Mouse (Mus musculus) midbrain, embryonic 14.5 days (tissue): Measurements from ENCODE around the gene Bcl2l11. TPM values are rescaled to one million over a fixed set of nuclear protein-coding genes. Genes with fewer than 3 reads are reported as not detected.
"Not testable (repeated sequence)": the region's sequence is repeated elsewhere in the genome, so short reads cannot be mapped to it uniquely, and the experiment has no call there.

Experiments
- ATAC-seq: fragments of 200-750 bp; cut with Nextera tagmentation; 2 replicates; pipeline ENCODE4 v1.8.0; 2017; ENCODE audit warnings: moderate number of reproducible peaks, moderate library complexity; ENCODE audit not compliant: low FRiP score, low TSS enrichment
- DNase-seq: peaks from one replicate; pipeline ENCODE4 v3.0.0-alpha.2; 2015
- H3K27ac ChIP-seq: fragments of 300-500 bp; sonication (generic); replicated peaks from 2 replicates; pipeline ENCODE4 v1.5.1; 2014; ENCODE audit warnings: mild to moderate bottlenecking, low read depth, low read length, moderate library complexity
- H3K27me3 ChIP-seq: fragments of 300-500 bp; sonication (generic); 2 replicates; pipeline ENCODE4 v1.6.1; 2014; ENCODE audit warnings: low read length, control low read depth, mixed read lengths; ENCODE audit not compliant: control insufficient read depth, insufficient read depth
- H3K36me3 ChIP-seq: fragments of 300-500 bp; sonication (generic); 2 replicates; pipeline ENCODE4 v1.6.1; 2014; ENCODE audit warnings: low read length, control low read depth; ENCODE audit not compliant: control insufficient read depth, insufficient read depth
- H3K4me1 ChIP-seq: fragments of 300-500 bp; sonication (generic); 2 replicates; pipeline ENCODE4 v1.6.1; 2014; ENCODE audit warnings: mild to moderate bottlenecking, antibody characterized with exemption, low read length, control low read depth; ENCODE audit not compliant: control insufficient read depth, insufficient read depth
- H3K4me2 ChIP-seq: fragments of 300-500 bp; sonication (generic); 2 replicates; pipeline ENCODE4 v1.6.1; 2014; ENCODE audit warnings: mild to moderate bottlenecking, low read length, moderate library complexity
- H3K4me3 ChIP-seq: fragments of 300-500 bp; sonication (generic); replicated peaks from 2 replicates; pipeline ENCODE4 v1.5.1; 2014; ENCODE audit warnings: low read depth, low read length
- H3K9ac ChIP-seq: fragments of 300-500 bp; sonication (generic); replicated peaks from 2 replicates; pipeline ENCODE4 v1.6.1; 2014; ENCODE audit warnings: mild to moderate bottlenecking, low read length, moderate library complexity
- H3K9me3 ChIP-seq: fragments of 300-500 bp; sonication (generic); 2 replicates; pipeline ENCODE4 v1.6.1; 2016; ENCODE audit warnings: low read length, control low read depth, mixed read lengths; ENCODE audit not compliant: control insufficient read depth
- WGBS: fragments of 180-500 bp; shearing (Covaris S2); extraction: QIAGEN DNeasy Blood & Tissue Kit; methylation state at CpG from one replicate; pipeline ENCODE4 v1.1.7; 2014; 5-methylcytosine and 5-hydroxymethylcytosine counted together
- polyA plus RNA-seq: library from polyadenylated mRNA; unstranded; fragments of >200 nt; fragmentation: Nextera tagmentation; extraction: Ambion mirVana; gene quantifications from 2 replicates; pipeline ENCODE4 v1.2.1, GENCODE M21; 2014

The Bcl2l11 gene
- polyA plus RNA-seq, 1 experiment from 2014 or later: 13.3 TPM

DNA sequence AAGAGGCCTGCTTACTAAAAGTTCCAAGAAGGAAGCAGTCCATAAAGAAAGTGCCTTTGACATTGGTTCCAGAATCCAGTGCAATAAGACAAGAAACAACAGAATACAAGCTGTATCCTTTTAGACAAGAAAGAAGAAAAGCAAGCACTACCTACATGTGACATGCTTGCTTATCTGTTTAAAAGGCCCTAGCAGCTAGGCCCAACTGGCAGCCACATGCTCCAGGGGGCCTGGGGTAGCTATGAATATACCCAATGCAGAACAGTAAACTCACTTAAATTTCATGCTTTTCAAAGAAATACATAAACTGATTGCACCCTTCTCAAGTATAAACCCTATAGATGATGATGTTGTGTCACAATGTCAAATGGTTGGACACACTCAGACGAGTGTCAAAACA lies 29.8 kb upstream of the Bcl2l11 start:
- H3K4me1 ChIP-seq: peaks cover 6% of the 10 kb centered on the region; the same call in 1 of the 2 replicates
- no peak for DNase-seq
- ATAC-seq: no peak
- no peak overlapping the region for H3K4me3 ChIP-seq
- H3K27me3 ChIP-seq: no peaks in the 10 kb centered on the region
- H3K4me2 ChIP-seq: no peak overlapping the region
- H3K36me3 ChIP-seq: no peaks in the 10 kb centered on the region
- H3K27ac ChIP-seq: no peak overlapping the region
- H3K9ac ChIP-seq: no peak overlapping the region
- H3K9me3 ChIP-seq: no peaks in the 10 kb centered on the region
- 70% methylated on average over 1 of the region's 1 CpGs for WGBS

DNA sequence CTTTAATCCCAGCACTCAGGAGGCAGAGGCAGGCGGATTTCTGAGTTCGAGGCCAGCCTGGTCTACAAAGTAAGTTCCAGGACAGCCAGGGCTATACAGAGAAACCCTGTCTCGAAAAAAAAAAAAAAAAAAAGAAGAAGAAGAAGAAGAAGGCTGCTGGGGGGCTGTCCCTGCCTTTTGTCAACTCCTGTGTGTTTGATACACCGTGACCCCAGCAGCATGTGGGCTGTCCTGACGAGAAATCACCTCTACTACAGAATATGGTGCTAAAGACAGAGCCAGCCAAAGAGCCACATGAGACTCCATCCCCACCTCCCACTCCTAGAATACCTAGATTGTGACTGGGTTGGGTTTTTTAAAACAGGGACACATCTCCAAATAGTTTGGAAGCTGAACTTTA lies 27.7 kb upstream of the Bcl2l11 start:
- not testable (repeated sequence) for H3K4me3 ChIP-seq, DNase-seq, H3K4me2 ChIP-seq, ATAC-seq, H3K9me3 ChIP-seq, H3K4me1 ChIP-seq, H3K36me3 ChIP-seq, H3K27ac ChIP-seq, H3K27me3 ChIP-seq, H3K9ac ChIP-seq
- 63% methylated on average over 5 of the region's 5 CpGs for WGBS

DNA sequence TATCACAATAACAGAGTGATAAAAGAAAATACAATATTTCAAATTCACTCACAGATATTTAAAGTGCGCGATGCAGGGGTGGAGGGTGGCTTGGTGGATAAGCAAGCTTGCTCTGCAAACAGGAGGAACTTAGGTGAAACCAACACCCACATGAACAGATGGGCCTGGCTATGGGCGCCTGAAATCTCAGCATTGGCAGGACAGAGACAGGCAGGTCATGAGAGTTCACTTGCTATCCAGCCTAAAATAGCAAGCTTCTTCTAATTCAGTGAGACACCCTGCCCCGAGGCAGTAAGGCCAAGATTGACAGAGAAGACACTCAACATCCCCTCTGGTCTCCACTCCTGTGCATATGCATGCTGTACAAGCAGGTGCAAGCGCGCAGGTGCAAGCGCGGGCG lies 23.8 kb upstream of the Bcl2l11 start:
- Histone ChIP-seq H3K9me3 (no peaks in the 10 kb centered on the region), H3K36me3 (no peaks in the 10 kb centered on the region), H3K4me1 (no peaks in the 10 kb centered on the region), H3K4me2 (no peak overlapping the region), H3K27ac (no peak overlapping the region), H3K4me3 (no peak overlapping the region), H3K9ac (no peak overlapping the region), H3K27me3 (no peaks in the 10 kb centered on the region)
- no peak for ATAC-seq
- no peak for DNase-seq
- WGBS: 91% methylated on average over 9 of the region's 9 CpGs

DNA sequence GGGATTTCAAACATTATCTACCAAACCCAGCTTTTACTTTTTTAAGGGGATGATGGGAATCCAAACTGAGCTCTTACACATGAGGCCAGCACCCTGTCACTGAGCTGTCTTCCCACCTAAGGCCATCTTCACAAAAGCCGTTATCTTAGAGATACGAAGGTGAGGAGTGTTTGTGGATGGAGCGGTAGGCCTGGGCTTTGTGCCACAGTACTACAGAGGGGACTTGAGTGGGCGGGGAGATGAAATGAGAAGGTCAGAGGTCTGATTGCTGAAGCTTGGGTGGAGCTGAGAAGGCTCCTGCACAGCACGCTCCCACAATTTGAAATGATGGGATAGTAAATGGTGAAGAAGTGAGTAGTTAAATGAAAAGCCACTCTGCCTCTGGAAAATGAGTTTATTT lies 21.0 kb upstream of the Bcl2l11 start:
- Histone ChIP-seq H3K9me3 (no peaks in the 10 kb centered on the region), H3K4me2 (no peak overlapping the region), H3K9ac (no peak overlapping the region), H3K4me3 (no peak overlapping the region), H3K27me3 (no peaks in the 10 kb centered on the region), H3K36me3 (no peaks in the 10 kb centered on the region), H3K27ac (no peak overlapping the region), H3K4me1 (no peaks in the 10 kb centered on the region)
- WGBS: 85% methylated on average over 5 of the region's 5 CpGs
- DNase-seq (no peak), ATAC-seq (no peak)

DNA sequence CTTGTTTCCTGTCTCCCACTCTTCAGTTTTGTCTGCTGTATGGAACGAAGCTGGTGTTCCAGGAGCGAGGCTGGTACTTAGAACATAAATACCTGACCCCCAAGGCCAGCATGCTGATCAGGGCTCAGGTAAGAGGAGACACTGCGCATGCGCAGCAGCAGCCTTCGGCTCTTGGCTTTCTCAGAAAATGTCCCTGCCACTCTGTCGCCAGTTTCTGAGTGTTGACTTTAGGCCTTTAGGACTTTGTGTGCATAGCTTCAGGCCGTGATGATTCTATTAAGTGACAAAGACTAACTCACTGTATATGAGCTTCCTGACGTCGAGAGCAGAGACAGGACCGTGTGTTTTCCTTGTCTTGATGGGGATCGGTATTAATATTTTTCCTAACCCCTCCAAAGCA lies 20.2 kb upstream of the Bcl2l11 start:
- 85% methylated on average over 11 of the region's 11 CpGs for whole genome bisulfite sequencing
- Histone ChIP-seq H3K9ac (no peak overlapping the region), H3K4me2 (no peak overlapping the region), H3K27ac (no peak overlapping the region), H3K4me1 (no peaks in the 10 kb centered on the region), H3K9me3 (no peaks in the 10 kb centered on the region), H3K27me3 (no peaks in the 10 kb centered on the region), H3K36me3 (no peaks in the 10 kb centered on the region), H3K4me3 (no peak overlapping the region)
- ATAC-seq (no peak), DNase-seq (no peak)

DNA sequence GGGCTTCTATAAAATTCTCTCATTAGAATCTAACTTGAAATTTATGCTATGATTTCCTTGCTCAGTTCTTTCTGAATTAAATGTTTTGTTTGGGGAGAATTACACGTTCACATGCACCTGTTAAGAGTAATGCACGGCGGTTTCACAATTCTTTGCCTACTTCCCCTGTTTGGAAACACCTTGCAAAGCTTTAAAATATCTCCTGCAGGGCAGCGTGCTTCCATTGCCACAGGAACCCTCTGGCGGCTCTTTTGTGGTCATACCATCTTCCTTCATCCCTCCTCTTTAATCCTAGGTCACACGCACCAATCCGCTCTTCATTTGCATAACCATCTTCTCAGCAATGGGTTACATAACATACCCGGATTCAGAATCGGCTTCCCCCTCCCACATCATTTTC lies 14.3 kb upstream of the Bcl2l11 start:
- Histone ChIP-seq H3K9ac (no peak overlapping the region), H3K4me2 (no peak overlapping the region), H3K4me1 (no peaks in the 10 kb centered on the region), H3K36me3 (no peaks in the 10 kb centered on the region), H3K27ac (no peak overlapping the region), H3K9me3 (no peaks in the 10 kb centered on the region), H3K4me3 (no peak overlapping the region), H3K27me3 (no peaks in the 10 kb centered on the region)
- DNase-seq: no peak
- ATAC-seq: no peak
- 63% methylated on average over 9 of the region's 9 CpGs for WGBS

DNA sequence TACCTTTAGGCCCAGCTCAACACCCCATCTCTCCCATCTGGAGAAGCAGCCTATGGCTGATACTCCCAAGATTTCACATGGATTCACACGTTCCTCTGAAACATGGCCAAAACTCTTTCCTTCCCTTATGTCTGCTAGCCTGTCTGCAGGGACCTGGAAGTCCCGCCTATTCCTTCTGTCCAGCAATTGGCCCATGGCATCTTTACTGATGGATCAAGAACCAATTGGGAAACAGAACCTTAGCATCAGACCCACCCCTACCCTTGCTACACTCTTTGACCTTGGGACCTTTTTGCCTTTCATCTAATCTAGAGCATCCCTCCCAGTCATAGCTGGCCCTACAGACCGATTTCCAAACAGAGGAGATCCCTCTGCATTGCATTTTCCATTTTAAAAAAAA lies 11.2 kb upstream of the Bcl2l11 start:
- no peak overlapping the region for H3K27ac ChIP-seq
- H3K27me3 ChIP-seq: no peaks in the 10 kb centered on the region
- DNase-seq: no peak
- 85% methylated on average over 3 of the region's 3 CpGs for WGBS
- no peak overlapping the region for H3K9ac ChIP-seq
- ATAC-seq: no peak
- no peaks in the 10 kb centered on the region for H3K4me1 ChIP-seq
- H3K9me3 ChIP-seq: no peaks in the 10 kb centered on the region
- no peak overlapping the region for H3K4me3 ChIP-seq
- no peaks in the 10 kb centered on the region for H3K36me3 ChIP-seq
- H3K4me2 ChIP-seq: no peak overlapping the region

DNA sequence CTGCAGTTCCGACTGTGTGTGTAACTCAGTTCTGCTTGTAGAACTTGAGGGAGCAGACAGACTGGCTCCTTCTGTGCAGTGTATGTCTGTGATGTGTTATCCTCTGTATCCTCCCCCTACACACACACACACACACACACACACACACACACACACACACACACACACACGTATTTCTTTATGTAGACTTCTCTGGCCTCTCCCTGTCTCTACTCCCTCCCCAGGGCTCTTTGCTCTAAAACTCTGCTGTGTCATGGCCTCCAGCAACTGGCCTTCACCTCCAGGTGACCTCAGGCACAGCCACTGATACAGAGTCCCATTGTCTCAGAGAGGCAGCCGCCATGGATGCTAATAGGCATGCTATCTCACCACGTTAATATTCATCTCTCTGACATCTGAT lies 10.3 kb upstream of the Bcl2l11 start:
- H3K27ac ChIP-seq: no peak overlapping the region
- H3K36me3 ChIP-seq: no peaks in the 10 kb centered on the region
- no peak for DNase-seq
- no peak overlapping the region for H3K9ac ChIP-seq
- no peak overlapping the region for H3K4me2 ChIP-seq
- no peaks in the 10 kb centered on the region for H3K4me1 ChIP-seq
- WGBS: 49% methylated on average over 4 of the region's 4 CpGs
- H3K9me3 ChIP-seq: no peaks in the 10 kb centered on the region
- H3K4me3 ChIP-seq: no peak overlapping the region
- ATAC-seq: no peak
- no peaks in the 10 kb centered on the region for H3K27me3 ChIP-seq

DNA sequence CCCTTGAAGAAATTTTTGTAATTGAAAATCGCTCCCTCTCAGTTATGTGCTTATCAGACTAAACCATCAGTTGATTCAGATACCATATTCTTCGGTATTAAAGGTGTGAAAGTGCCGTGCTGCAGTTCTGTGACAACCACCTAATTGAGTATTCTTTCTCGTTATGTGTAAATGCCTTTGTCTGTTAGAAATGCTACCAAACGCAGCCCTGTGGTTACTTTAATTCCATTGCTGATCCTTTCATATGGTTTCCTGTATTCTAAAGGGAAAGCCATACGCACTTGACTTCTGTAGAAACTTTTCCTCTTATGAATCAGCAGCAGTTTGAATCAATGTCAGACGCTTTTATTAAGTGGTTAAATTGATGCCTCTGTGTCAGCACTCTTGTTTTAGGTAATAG lies 8.2 kb upstream of the Bcl2l11 start:
- H3K4me1 ChIP-seq: 0 out of 2 replicates have a peak, but pooled peaks cover 2% of the 10 kb centered on the region
- no peaks in the 10 kb centered on the region for H3K36me3 ChIP-seq
- H3K4me2 ChIP-seq: no peak overlapping the region
- no peak overlapping the region for H3K4me3 ChIP-seq
- DNase-seq (no peak), ATAC-seq (no peak)
- H3K9me3 ChIP-seq: no peaks in the 10 kb centered on the region
- H3K9ac ChIP-seq: no peak overlapping the region
- no peak overlapping the region for H3K27ac ChIP-seq
- H3K27me3 ChIP-seq: peaks cover 12% of the 10 kb centered on the region
- 78% methylated on average over 7 of the region's 7 CpGs for WGBS
